Mouse (Mus musculus) kidney, adult 10 weeks (tissue): ENCODE data around the gene Suv39h1. TPM values are rescaled to one million over a fixed set of nuclear protein-coding genes. Genes with fewer than 3 reads are reported as not detected.

Experiments used
- polyA plus RNA-seq: library from polyadenylated mRNA; stranded (reverse); fragments of 350-450 nt; fragmentation: Illumina TruSeq; extraction: RNeasy Lipid Tissue Mini Kit (QIAGEN cat#74804); gene quantifications from one replicate; pipeline ENCODE4 v1.2.3, GENCODE M21; 2014; ENCODE audit warnings: low read depth, low replicate concordance

Suv39h1 gene
- 5.7 TPM for polyA plus RNA-seq

GRCm38 (mm10) chrX:8074430-8075014, at the start of gene Suv39h1:
TSS of gene Suv39h1 (minus strand) at chrX:8074760.

GRCm38 (mm10) chrX:8090346-8090953, 15.9 kb upstream of the Suv39h1 start, which contains the start of gene Was:
TSS of gene Was (minus strand) at chrX:8090498.

GRCm38 (mm10) chrX:8018286-8018685, 56.3 kb downstream of the Suv39h1 start, which contains the start of gene Glod5:
TSS of gene Glod5 (minus strand) at chrX:8018492.

Other genes starting within 250 kb of the Suv39h1 start
- 22.2 TPM for gene Otud5, start 233.4 kb downstream of the Suv39h1 start, polyA plus RNA-seq
- 5.3 TPM for gene Pim2, start 196.5 kb downstream of the Suv39h1 start, polyA plus RNA-seq
- gene Slc35a2, start 190.7 kb downstream of the Suv39h1 start, polyA plus RNA-seq, result 6.8 TPM
- gene Pqbp1, start 175.5 kb downstream of the Suv39h1 start, polyA plus RNA-seq, result 13.5 TPM
- gene Timm17b, start 175.4 kb downstream of the Suv39h1 start, polyA plus RNA-seq, result 3.1 TPM
- gene Gm10491, start 166.9 kb downstream of the Suv39h1 start, polyA plus RNA-seq, result not detected
- not detected for gene Gm10490, start 165.2 kb downstream of the Suv39h1 start, polyA plus RNA-seq
- not detected for gene Pcsk1n, start 154.9 kb downstream of the Suv39h1 start, polyA plus RNA-seq
- not detected for gene Eras, start 146.2 kb downstream of the Suv39h1 start, polyA plus RNA-seq
- gene Hdac6, start 126.9 kb downstream of the Suv39h1 start, polyA plus RNA-seq, result 6.0 TPM
- not detected for gene Gata1, start 96.7 kb downstream of the Suv39h1 start, polyA plus RNA-seq
- gene Glod5, start 56.3 kb downstream of the Suv39h1 start, polyA plus RNA-seq, result 255 TPM
- 0.28 TPM for gene Was, start 15.7 kb upstream of the Suv39h1 start, polyA plus RNA-seq
- 43.7 TPM for gene Wdr13, start 58.1 kb upstream of the Suv39h1 start, polyA plus RNA-seq
- gene Rbm3, start 71.1 kb upstream of the Suv39h1 start, polyA plus RNA-seq, result 221 TPM
- 0.20 TPM for gene Tbc1d25, start 101.4 kb upstream of the Suv39h1 start, polyA plus RNA-seq
- gene Ebp, start 118.8 kb upstream of the Suv39h1 start, polyA plus RNA-seq, result 45.3 TPM
- 2.0 TPM for gene Porcn, start 131.8 kb upstream of the Suv39h1 start, polyA plus RNA-seq
- gene Ftsj1, start 177.6 kb upstream of the Suv39h1 start, polyA plus RNA-seq, result 12.2 TPM
- gene Slc38a5, start 196.4 kb upstream of the Suv39h1 start, polyA plus RNA-seq, result not detected